Mouse (Mus musculus): ENCODE data around the gene Lyrm1. TPM values are rescaled to one million over a fixed set of nuclear protein-coding genes. Genes with fewer than 3 reads are reported as not detected.

Lyrm1 gene
- polyA plus RNA-seq, 1 experiment from 2014 or later: 8.8 TPM

- 78% methylated on average over 1 of the region's 1 CpGs for WGBS
- peaks cover 17% of the 10 kb centered on the region for H3K4me1 ChIP-seq (replicated peaks)
Observed at GRCm38 (mm10) chr7:119892198-119892597, 3.5 kb upstream of the Lyrm1 start.

GRCm38 (mm10) chr7:119892742-119893141, 2.9 kb upstream of the Lyrm1 start:
- Histone ChIP-seq H3K27me3 (no peaks in the 10 kb centered on the region), H3K4me1 (replicated peaks) (peaks cover 17% of the 10 kb centered on the region), H3K36me3 (no peaks in the 10 kb centered on the region), H3K9ac (replicated peaks) (no peak overlapping the region), H3K4me3 (replicated peaks) (no peak overlapping the region), H3K27ac (no peak overlapping the region), H3K9me3 (no peaks in the 10 kb centered on the region), H3K4me2 (no peak overlapping the region)
- 94% methylated on average over 4 of the region's 4 CpGs for WGBS
- ATAC-seq (ENCODE audit: insufficient number of reproducible peaks, insufficient read depth, low FRiP score, low TSS enrichment, low read depth): no peak

More at GRCm38 (mm10) chr7:119892198-119892597, 3.5 kb upstream of the Lyrm1 start:
- Histone ChIP-seq H3K27ac (no peak overlapping the region), H3K36me3 (no peaks in the 10 kb centered on the region), H3K9ac (replicated peaks) (no peak overlapping the region), H3K4me3 (replicated peaks) (no peak overlapping the region), H3K4me2 (no peak overlapping the region), H3K9me3 (no peaks in the 10 kb centered on the region), H3K27me3 (no peaks in the 10 kb centered on the region)
- no peak for ATAC-seq (ENCODE audit: insufficient number of reproducible peaks, insufficient read depth, low FRiP score, low TSS enrichment, low read depth)

- Histone ChIP-seq H3K4me1 (replicated peaks) (peaks cover 17% of the 10 kb centered on the region), H3K4me2 (peak overlapping the region; percentile 75), H3K4me3 (replicated peaks) (peak overlapping the region; percentile 70), H3K9me3 (no peaks in the 10 kb centered on the region), H3K36me3 (no peaks in the 10 kb centered on the region), H3K27me3 (no peaks in the 10 kb centered on the region), H3K27ac (peak overlapping the region; percentile 90), H3K9ac (replicated peaks) (peak overlapping the region; percentile 79)
- under 1% methylated on average over 14 of the region's 15 CpGs for WGBS
- ATAC-seq (ENCODE audit: insufficient number of reproducible peaks, insufficient read depth, low FRiP score, low TSS enrichment, low read depth): no peak; the same call in 1 of the 2 replicates
Observed at GRCm38 (mm10) chr7:119894818-119895544, 680 bp upstream of the Lyrm1 start.

- no peak overlapping the region for H3K4me3 ChIP-seq (replicated peaks)
- H3K4me2 ChIP-seq: no peak overlapping the region
- H3K27ac ChIP-seq: no peak overlapping the region
- H3K9me3 ChIP-seq: no peaks in the 10 kb centered on the region
- H3K9ac ChIP-seq (replicated peaks): no peak overlapping the region
- H3K36me3 ChIP-seq: no peaks in the 10 kb centered on the region
- WGBS: 95% methylated on average over 8 of the region's 8 CpGs
- ATAC-seq (ENCODE audit: insufficient number of reproducible peaks, insufficient read depth, low FRiP score, low TSS enrichment, low read depth): no peak
- peaks cover 17% of the 10 kb centered on the region for H3K4me1 ChIP-seq (replicated peaks)
- no peaks in the 10 kb centered on the region for H3K27me3 ChIP-seq
Observed at GRCm38 (mm10) chr7:119897521-119898109, 2.0 kb downstream of the Lyrm1 start.

GRCm38 (mm10) chr7:119898247-119898856, 2.7 kb downstream of the Lyrm1 start:
- no peak overlapping the region for H3K27ac ChIP-seq
- H3K9me3 ChIP-seq: no peaks in the 10 kb centered on the region
- no peaks in the 10 kb centered on the region for H3K27me3 ChIP-seq
- no peak overlapping the region for H3K4me2 ChIP-seq
- H3K9ac ChIP-seq (replicated peaks): no peak overlapping the region
- no peak for ATAC-seq (ENCODE audit: insufficient number of reproducible peaks, insufficient read depth, low FRiP score, low TSS enrichment, low read depth)
- no peak overlapping the region for H3K4me3 ChIP-seq (replicated peaks)
- 79% methylated on average over 1 of the region's 1 CpGs for WGBS
- peaks cover 15% of the 10 kb centered on the region for H3K4me1 ChIP-seq (replicated peaks)
- H3K36me3 ChIP-seq: no peaks in the 10 kb centered on the region

GRCm38 (mm10) chr7:119899386-119900057, 3.9 kb downstream of the Lyrm1 start:
- Histone ChIP-seq H3K27me3 (no peaks in the 10 kb centered on the region), H3K27ac (no peak overlapping the region), H3K9me3 (no peaks in the 10 kb centered on the region), H3K4me2 (no peak overlapping the region), H3K9ac (replicated peaks) (no peak overlapping the region), H3K4me1 (replicated peaks) (peaks cover 3% of the 10 kb centered on the region), H3K4me3 (replicated peaks) (no peak overlapping the region), H3K36me3 (no peaks in the 10 kb centered on the region)
- WGBS: 80% methylated on average over 3 of the region's 3 CpGs
- ATAC-seq (ENCODE audit: insufficient number of reproducible peaks, insufficient read depth, low FRiP score, low TSS enrichment, low read depth): no peak

GRCm38 (mm10) chr7:119906523-119907215, 11.0 kb downstream of the Lyrm1 start:
- Histone ChIP-seq H3K27ac (no peak overlapping the region), H3K27me3 (no peaks in the 10 kb centered on the region), H3K4me1 (replicated peaks) (no peaks in the 10 kb centered on the region), H3K9ac (replicated peaks) (no peak overlapping the region), H3K9me3 (no peaks in the 10 kb centered on the region), H3K4me3 (replicated peaks) (no peak overlapping the region), H3K4me2 (no peak overlapping the region), H3K36me3 (no peaks in the 10 kb centered on the region)
- 94% methylated on average over 3 of the region's 3 CpGs for WGBS
- ATAC-seq (ENCODE audit: insufficient number of reproducible peaks, insufficient read depth, low FRiP score, low TSS enrichment, low read depth): no peak

GRCm38 (mm10) chr7:119911727-119912126, 16.1 kb downstream of the Lyrm1 start:
- H3K9me3 ChIP-seq: no peaks in the 10 kb centered on the region
- no peaks in the 10 kb centered on the region for H3K36me3 ChIP-seq
- no peak overlapping the region for H3K9ac ChIP-seq (replicated peaks)
- no peaks in the 10 kb centered on the region for H3K27me3 ChIP-seq
- no peak for ATAC-seq (ENCODE audit: insufficient number of reproducible peaks, insufficient read depth, low FRiP score, low TSS enrichment, low read depth)
- WGBS: 77% methylated on average over 3 of the region's 3 CpGs
- H3K4me3 ChIP-seq (replicated peaks): no peak overlapping the region
- no peaks in the 10 kb centered on the region for H3K4me1 ChIP-seq (replicated peaks)
- no peak overlapping the region for H3K27ac ChIP-seq
- no peak overlapping the region for H3K4me2 ChIP-seq

- no peak for ATAC-seq (ENCODE audit: insufficient number of reproducible peaks, insufficient read depth, low FRiP score, low TSS enrichment, low read depth)
- H3K4me1 ChIP-seq (replicated peaks): no peaks in the 10 kb centered on the region
- no peaks in the 10 kb centered on the region for H3K9me3 ChIP-seq
- H3K27ac ChIP-seq: no peak overlapping the region
- no peaks in the 10 kb centered on the region for H3K36me3 ChIP-seq
- no peak overlapping the region for H3K4me3 ChIP-seq (replicated peaks)
- H3K9ac ChIP-seq (replicated peaks): no peak overlapping the region
- no peak overlapping the region for H3K4me2 ChIP-seq
- 63% methylated on average over 2 of the region's 2 CpGs for WGBS
- no peaks in the 10 kb centered on the region for H3K27me3 ChIP-seq
Observed at GRCm38 (mm10) chr7:119920457-119920856, 24.8 kb downstream of the Lyrm1 start.

- 83% methylated on average over 4 of the region's 4 CpGs for WGBS
- no peak for ATAC-seq (ENCODE audit: insufficient number of reproducible peaks, insufficient read depth, low FRiP score, low TSS enrichment, low read depth)
- H3K9ac ChIP-seq (replicated peaks): no peak overlapping the region
- H3K27me3 ChIP-seq: no peaks in the 10 kb centered on the region
- no peaks in the 10 kb centered on the region for H3K9me3 ChIP-seq
- no peaks in the 10 kb centered on the region for H3K36me3 ChIP-seq
- no peak overlapping the region for H3K27ac ChIP-seq
- no peak overlapping the region for H3K4me3 ChIP-seq (replicated peaks)
- H3K4me2 ChIP-seq: no peak overlapping the region
- H3K4me1 ChIP-seq (replicated peaks): no peaks in the 10 kb centered on the region
Observed at GRCm38 (mm10) chr7:119921054-119921453, 25.4 kb downstream of the Lyrm1 start.

All from limb, embryonic 12.5 days (tissue).